Mouse (Mus musculus): ENCODE measurements around the gene Pde4d. TPM values are rescaled to one million over a fixed set of nuclear protein-coding genes. Genes with fewer than 3 reads are reported as not detected.
A peak's percentile ranks its signal among the peaks of the same experiment; 100 is the strongest.

Gene Pde4d
- polyA plus RNA-seq, 1 experiment = 34.7 TPM

DNA sequence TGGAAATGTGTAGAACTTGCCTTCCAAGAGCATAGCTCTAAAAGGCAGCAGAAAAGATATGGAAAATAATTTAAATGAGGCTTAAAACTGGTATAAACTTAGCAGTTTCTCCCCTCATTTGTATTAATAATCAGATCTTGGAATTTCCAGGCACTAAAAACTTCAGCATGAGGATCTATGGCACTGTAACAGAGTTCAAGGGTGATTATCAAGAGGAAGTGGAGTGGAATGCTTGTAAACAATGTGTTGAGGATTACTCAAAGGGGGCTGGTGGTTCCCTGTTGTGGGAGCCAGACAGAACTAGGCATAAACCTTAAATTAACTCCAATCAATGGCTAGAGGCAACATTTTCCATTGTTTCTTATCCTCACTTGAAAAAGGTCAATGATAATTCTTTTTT lies 154.5 kb downstream of the Pde4d start:
- Histone ChIP-seq H3K27ac (ENCODE audit: insufficient read depth, low read length) (no peak overlapping the region), H3K4me1 (ENCODE audit: control insufficient read depth, insufficient read depth, low read length) (no peaks in the 10 kb centered on the region), H3K4me3 (ENCODE audit: insufficient read depth, low read length) (no peak overlapping the region)
- TF ChIP-seq CTCF (IDR thresholded peaks at IDR 0.05; ENCODE audit: extremely low read depth, insufficient read depth, low read length) (no peak), POLR2A (IDR thresholded peaks at IDR 0.05; ENCODE audit: extremely low read depth, insufficient read depth, low read length) (no peak)

GRCm38 (mm10) chr13:108618207-108618606 lies 168.5 kb downstream of the Pde4d start:
- H3K27ac ChIP-seq (ENCODE audit: insufficient read depth, low read length) = no peak overlapping the region
- H3K4me3 ChIP-seq (ENCODE audit: insufficient read depth, low read length) = no peak overlapping the region
- H3K4me1 ChIP-seq (ENCODE audit: control insufficient read depth, insufficient read depth, low read length) = no peaks in the 10 kb centered on the region
- TF ChIP-seq CTCF (IDR thresholded peaks at IDR 0.05; ENCODE audit: extremely low read depth, insufficient read depth, low read length) = no peak
- TF ChIP-seq POLR2A (IDR thresholded peaks at IDR 0.05; ENCODE audit: extremely low read depth, insufficient read depth, low read length) = no peak

- Histone ChIP-seq H3K27ac (ENCODE audit: insufficient read depth, low read length) (no peak overlapping the region), H3K4me1 (ENCODE audit: control insufficient read depth, insufficient read depth, low read length) (no peaks in the 10 kb centered on the region), H3K4me3 (ENCODE audit: insufficient read depth, low read length) (no peak overlapping the region)
- TF ChIP-seq POLR2A (IDR thresholded peaks at IDR 0.05; ENCODE audit: extremely low read depth, insufficient read depth, low read length) (no peak), CTCF (IDR thresholded peaks at IDR 0.05; ENCODE audit: extremely low read depth, insufficient read depth, low read length) (no peak)
Observed at GRCm38 (mm10) chr13:108622681-108623080, 172.9 kb downstream of the Pde4d start.

- no peak for TF ChIP-seq POLR2A (IDR thresholded peaks at IDR 0.05; ENCODE audit: extremely low read depth, insufficient read depth, low read length)
- no peak for TF ChIP-seq CTCF (IDR thresholded peaks at IDR 0.05; ENCODE audit: extremely low read depth, insufficient read depth, low read length)
- Histone ChIP-seq H3K4me3 (ENCODE audit: insufficient read depth, low read length) (no peak overlapping the region), H3K27ac (ENCODE audit: insufficient read depth, low read length) (no peak overlapping the region), H3K4me1 (ENCODE audit: control insufficient read depth, insufficient read depth, low read length) (no peaks in the 10 kb centered on the region)
Observed at GRCm38 (mm10) chr13:108623929-108624328, 174.2 kb downstream of the Pde4d start.

DNA sequence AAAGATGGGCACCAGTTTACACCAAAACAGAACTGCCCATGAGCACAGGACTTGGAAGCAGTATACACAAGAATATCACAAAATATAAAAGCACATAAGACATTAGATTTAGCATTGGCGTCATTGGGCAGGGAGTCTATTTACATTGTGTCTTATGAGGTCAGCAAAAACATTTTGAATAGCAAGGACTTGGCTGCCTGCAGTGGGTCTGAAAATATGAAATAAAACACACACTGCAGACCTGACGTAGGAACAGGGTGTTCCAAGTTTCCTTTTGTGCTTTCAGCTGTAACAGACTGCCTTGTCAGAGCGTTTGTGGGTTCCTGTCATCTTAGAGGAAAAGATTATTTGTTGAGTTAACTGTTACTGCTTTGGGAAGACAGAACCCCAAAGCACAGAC lies 176.4 kb downstream of the Pde4d start:
- Histone ChIP-seq H3K27ac (ENCODE audit: insufficient read depth, low read length) (no peak overlapping the region), H3K4me3 (ENCODE audit: insufficient read depth, low read length) (no peak overlapping the region), H3K4me1 (ENCODE audit: control insufficient read depth, insufficient read depth, low read length) (no peaks in the 10 kb centered on the region)
- TF ChIP-seq POLR2A (IDR thresholded peaks at IDR 0.05; ENCODE audit: extremely low read depth, insufficient read depth, low read length) = no peak
- no peak for TF ChIP-seq CTCF (IDR thresholded peaks at IDR 0.05; ENCODE audit: extremely low read depth, insufficient read depth, low read length)

DNA sequence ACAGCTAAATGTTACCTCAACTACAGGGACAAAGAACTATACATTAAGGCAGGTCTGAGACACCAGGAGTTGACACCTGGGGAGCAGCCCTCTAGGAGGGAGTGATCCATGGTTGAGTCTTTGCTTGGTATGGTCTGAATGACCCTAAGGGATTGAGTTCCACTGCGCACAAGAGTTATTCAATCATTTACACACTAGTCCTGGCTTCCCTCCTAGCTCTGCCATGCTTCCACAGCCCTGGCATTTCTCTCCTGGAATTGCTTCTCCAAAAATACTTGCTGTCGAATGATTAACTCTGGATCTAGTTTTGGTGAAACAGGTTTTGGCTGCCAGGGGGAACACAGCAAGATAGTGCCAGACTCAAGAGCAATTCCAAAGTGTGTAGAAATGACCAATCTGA lies 178.8 kb downstream of the Pde4d start:
- Histone ChIP-seq H3K4me1 (ENCODE audit: control insufficient read depth, insufficient read depth, low read length) (no peaks in the 10 kb centered on the region), H3K4me3 (ENCODE audit: insufficient read depth, low read length) (no peak overlapping the region), H3K27ac (ENCODE audit: insufficient read depth, low read length) (no peak overlapping the region)
- TF ChIP-seq CTCF (IDR thresholded peaks at IDR 0.05; ENCODE audit: extremely low read depth, insufficient read depth, low read length) (no peak), POLR2A (IDR thresholded peaks at IDR 0.05; ENCODE audit: extremely low read depth, insufficient read depth, low read length) (no peak)

DNA sequence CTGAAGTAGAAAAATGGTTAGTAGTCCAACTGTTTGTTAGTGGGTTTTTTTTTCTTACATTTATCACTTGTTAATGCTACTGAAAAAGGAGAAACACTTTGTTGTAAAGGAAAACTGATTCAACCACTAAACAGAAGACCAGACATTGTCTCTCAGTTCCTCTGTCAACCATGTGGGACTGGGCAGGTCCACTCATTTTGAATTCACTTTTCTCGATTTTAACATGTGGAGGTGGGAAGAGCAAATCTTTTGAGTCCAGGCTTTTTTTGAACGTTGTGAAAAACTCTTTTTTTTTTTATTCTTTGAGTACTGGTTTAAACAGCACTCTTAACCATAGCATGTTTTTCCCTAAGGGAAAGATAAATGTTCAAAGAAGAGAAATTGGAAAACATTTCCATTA lies 180.8 kb downstream of the Pde4d start:
- no peaks in the 10 kb centered on the region for H3K4me1 ChIP-seq (ENCODE audit: control insufficient read depth, insufficient read depth, low read length)
- no peak overlapping the region for H3K27ac ChIP-seq (ENCODE audit: insufficient read depth, low read length)
- TF ChIP-seq POLR2A (IDR thresholded peaks at IDR 0.05; ENCODE audit: extremely low read depth, insufficient read depth, low read length) (no peak), CTCF (IDR thresholded peaks at IDR 0.05; ENCODE audit: extremely low read depth, insufficient read depth, low read length) (no peak)
- no peak overlapping the region for H3K4me3 ChIP-seq (ENCODE audit: insufficient read depth, low read length)

DNA sequence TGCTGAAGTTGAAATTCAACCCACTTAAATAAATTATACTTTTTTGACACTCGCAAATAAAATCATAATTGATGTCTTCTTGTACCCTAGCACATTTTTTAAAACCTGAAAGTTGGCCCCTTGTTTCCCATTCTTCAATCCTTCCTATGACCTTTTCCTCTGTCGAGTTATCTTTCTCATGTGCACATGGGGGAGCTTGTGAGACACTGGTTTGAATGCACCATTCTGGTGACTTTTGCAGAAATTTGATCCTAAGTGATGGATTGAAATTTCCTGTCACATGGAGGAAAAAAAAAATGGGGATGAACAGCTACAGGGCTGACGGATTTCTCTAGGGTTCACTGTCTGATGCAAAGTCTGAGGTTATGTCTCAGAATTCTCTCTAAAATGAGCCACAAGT lies 181.5 kb downstream of the Pde4d start:
- TF ChIP-seq CTCF (IDR thresholded peaks at IDR 0.05; ENCODE audit: extremely low read depth, insufficient read depth, low read length) (peak; percentile 12; the same call in 1 of the 2 replicates), POLR2A (IDR thresholded peaks at IDR 0.05; ENCODE audit: extremely low read depth, insufficient read depth, low read length) (no peak)
- no peak overlapping the region for H3K4me3 ChIP-seq (ENCODE audit: insufficient read depth, low read length)
- no peak overlapping the region for H3K27ac ChIP-seq (ENCODE audit: insufficient read depth, low read length)

DNA sequence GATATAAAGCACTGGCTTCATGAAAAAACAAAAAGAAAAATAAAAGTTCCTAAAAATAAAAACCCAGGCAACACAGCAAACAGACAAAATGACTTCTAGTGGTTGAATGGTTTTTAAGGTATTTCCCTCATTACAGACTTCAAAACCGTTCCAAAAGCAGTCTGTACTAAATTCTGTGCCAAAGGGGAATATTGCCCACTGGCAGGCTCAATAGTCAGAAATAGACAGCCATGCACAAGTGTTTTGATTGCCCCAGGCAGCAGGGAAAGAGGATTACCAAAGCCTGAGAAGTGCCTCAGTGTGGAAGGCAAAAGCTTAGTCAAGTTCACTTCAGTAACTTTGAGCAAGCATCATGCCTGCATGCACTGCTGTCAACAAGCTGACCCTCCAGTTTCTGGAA lies 186.8 kb downstream of the Pde4d start:
- H3K4me1 ChIP-seq (ENCODE audit: control insufficient read depth, insufficient read depth, low read length) = no peaks in the 10 kb centered on the region
- no peak overlapping the region for H3K27ac ChIP-seq (ENCODE audit: insufficient read depth, low read length)
- no peak overlapping the region for H3K4me3 ChIP-seq (ENCODE audit: insufficient read depth, low read length)
- TF ChIP-seq CTCF (IDR thresholded peaks at IDR 0.05; ENCODE audit: extremely low read depth, insufficient read depth, low read length) = no peak
- no peak for TF ChIP-seq POLR2A (IDR thresholded peaks at IDR 0.05; ENCODE audit: extremely low read depth, insufficient read depth, low read length)

More for the DNA sequence above, 181.5 kb downstream of the Pde4d start:
- no peaks in the 10 kb centered on the region for H3K4me1 ChIP-seq (ENCODE audit: control insufficient read depth, insufficient read depth, low read length)

DNA sequence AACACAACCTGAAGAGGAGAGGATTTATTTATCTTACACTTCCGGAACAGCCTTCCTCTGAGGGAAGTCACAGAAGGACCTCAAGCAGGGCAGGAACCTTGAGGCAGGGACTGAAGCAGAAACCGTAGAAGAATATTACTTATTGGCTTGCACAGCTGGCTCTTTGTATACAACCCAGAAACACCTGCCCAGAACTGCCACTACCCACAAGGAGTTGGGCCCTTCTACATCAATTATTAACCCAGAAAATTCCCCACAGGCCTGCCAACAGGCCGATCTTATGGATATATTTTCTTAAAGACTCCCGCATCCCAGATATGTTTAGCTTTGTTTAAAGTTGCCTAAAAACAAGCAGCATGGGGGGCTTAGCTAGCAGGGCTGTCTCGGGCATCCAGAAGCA lies 192.5 kb downstream of the Pde4d start:
- H3K4me3 ChIP-seq (ENCODE audit: insufficient read depth, low read length) = no peak overlapping the region
- TF ChIP-seq CTCF (IDR thresholded peaks at IDR 0.05; ENCODE audit: extremely low read depth, insufficient read depth, low read length) = no peak
- no peak overlapping the region for H3K27ac ChIP-seq (ENCODE audit: insufficient read depth, low read length)
- H3K4me1 ChIP-seq (ENCODE audit: control insufficient read depth, insufficient read depth, low read length) = no peaks in the 10 kb centered on the region

DNA sequence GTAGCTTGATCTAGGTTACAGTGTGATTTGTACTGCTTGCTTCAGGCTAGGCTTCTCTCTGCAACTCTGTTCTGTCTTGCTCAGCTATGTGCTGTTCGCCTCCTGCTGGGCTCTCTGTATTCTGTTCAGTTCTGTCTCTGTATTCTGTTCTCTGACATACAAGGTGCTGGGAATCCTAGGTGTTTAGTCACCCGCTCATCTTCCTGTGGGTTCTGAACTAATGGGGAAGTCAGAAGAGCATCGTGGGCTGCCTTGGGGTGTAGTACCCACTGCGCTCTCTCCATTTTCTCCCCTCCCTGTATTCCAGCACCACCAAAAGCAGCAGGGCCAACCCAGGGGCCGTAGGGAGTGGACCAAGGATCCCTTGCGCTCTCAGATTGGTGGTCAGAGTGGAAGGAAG lies 197.1 kb downstream of the Pde4d start:
- TF ChIP-seq CTCF (IDR thresholded peaks at IDR 0.05; ENCODE audit: extremely low read depth, insufficient read depth, low read length) (no peak), POLR2A (IDR thresholded peaks at IDR 0.05; ENCODE audit: extremely low read depth, insufficient read depth, low read length) (no peak)
- Histone ChIP-seq H3K27ac (ENCODE audit: insufficient read depth, low read length) (no peak overlapping the region), H3K4me1 (ENCODE audit: control insufficient read depth, insufficient read depth, low read length) (no peaks in the 10 kb centered on the region), H3K4me3 (ENCODE audit: insufficient read depth, low read length) (no peak overlapping the region)
